Mouse (Mus musculus): ENCODE data around the gene Fbxl7. TPM values are rescaled to one million over a fixed set of nuclear protein-coding genes. Genes with fewer than 3 reads are reported as not detected.

Fbxl7 gene
- total and polyA plus RNA-seq, 3 experiments, result not detected

DNA sequence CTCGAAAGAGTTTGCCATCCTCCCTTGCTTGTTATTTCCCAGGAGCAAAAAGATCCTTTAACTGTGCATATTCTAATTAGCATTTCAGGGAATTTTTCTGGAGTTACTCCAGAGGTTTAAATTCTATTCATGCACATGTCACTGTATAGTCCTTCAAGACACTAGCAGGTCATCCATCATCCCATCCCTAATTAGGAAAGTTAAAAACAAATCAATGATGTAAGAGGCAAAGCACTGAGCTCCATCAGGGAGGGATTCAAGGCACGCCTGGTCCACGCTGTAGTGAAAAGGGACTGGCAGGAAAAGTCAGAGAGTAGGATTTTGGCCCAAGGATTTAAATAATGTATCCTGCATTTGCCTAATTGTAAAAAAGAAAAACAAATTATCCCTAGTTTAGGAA is 202.3 kb downstream of the Fbxl7 start:
- no peak for DNase-seq (ENCODE audit: extremely low read depth)
- Histone ChIP-seq H3K9me3 (replicated peaks; ENCODE audit: low read length) (no peaks in the 10 kb centered on the region), H3K79me2 (replicated peaks; ENCODE audit: control insufficient read depth, extremely low read depth, insufficient read depth, poor library complexity, severe bottlenecking) (no peaks in the 10 kb centered on the region), H3K36me3 (replicated peaks in 1 of 2; ENCODE audit: control insufficient read depth in 1 of 2, insufficient read depth in 1 of 2, low read length in 1 of 2) (no peaks in the 10 kb centered on the region), H3K4me3 (replicated peaks in 1 of 3; ENCODE audit: low read depth in 2 of 3, low read length in 2 of 3, poor library complexity in 1 of 3) (no peak overlapping the region), H3K4me1 (ENCODE audit: control insufficient read depth in 1 of 2, insufficient read depth in 2 of 2) (no peaks in the 10 kb centered on the region), H3K27me3 (replicated peaks) (no peaks in the 10 kb centered on the region), H3K27ac (ENCODE audit: insufficient read depth, low read depth) (no peak overlapping the region), H3K9ac (ENCODE audit: insufficient read depth, low read depth) (no peak overlapping the region), H3K4me2 (ENCODE audit: insufficient read depth, low read depth, poor library complexity, severe bottlenecking) (no peak overlapping the region)
- in situ Hi-C loops (cut with MboI; ENCODE audit: low pct_ligation_motif_present, low pct_unique_long_range_greater_than_20kb, low sequenced_read_pairs), result no loop called here
- no peak for TF ChIP-seq RAD21 (IDR thresholded peaks at IDR 0.05; ENCODE audit: low read depth, low read length)
- TF ChIP-seq USF1 (IDR thresholded peaks at IDR 0.05; ENCODE audit: low read depth, low read length), result no peak
- TF ChIP-seq UBTF (IDR thresholded peaks at IDR 0.05; ENCODE audit: low read depth, low read length), result no peak
- TF ChIP-seq GABPA (IDR thresholded peaks at IDR 0.05; ENCODE audit: insufficient replicate concordance, low read depth, low read length), result no peak
- no peak for TF ChIP-seq E2F4 (IDR thresholded peaks at IDR 0.05; ENCODE audit: insufficient replicate concordance, low read depth, low read length)
- TF ChIP-seq ZMIZ1 (IDR thresholded peaks at IDR 0.05; ENCODE audit: low read depth, low read length), result no peak
- TF ChIP-seq ETS1 (conservative IDR thresholded peaks at IDR 0.05; ENCODE audit: low read depth, low read length), result no peak
- TF ChIP-seq TBP (conservative IDR thresholded peaks at IDR 0.05; ENCODE audit: low read depth, low read length), result no peak
- dilution Hi-C loops (cut with MboI; ENCODE audit: extremely low pct_ligation_motif_present, extremely low pct_unique_long_range_greater_than_20kb, low sequenced_read_pairs), result no loop called here

DNA sequence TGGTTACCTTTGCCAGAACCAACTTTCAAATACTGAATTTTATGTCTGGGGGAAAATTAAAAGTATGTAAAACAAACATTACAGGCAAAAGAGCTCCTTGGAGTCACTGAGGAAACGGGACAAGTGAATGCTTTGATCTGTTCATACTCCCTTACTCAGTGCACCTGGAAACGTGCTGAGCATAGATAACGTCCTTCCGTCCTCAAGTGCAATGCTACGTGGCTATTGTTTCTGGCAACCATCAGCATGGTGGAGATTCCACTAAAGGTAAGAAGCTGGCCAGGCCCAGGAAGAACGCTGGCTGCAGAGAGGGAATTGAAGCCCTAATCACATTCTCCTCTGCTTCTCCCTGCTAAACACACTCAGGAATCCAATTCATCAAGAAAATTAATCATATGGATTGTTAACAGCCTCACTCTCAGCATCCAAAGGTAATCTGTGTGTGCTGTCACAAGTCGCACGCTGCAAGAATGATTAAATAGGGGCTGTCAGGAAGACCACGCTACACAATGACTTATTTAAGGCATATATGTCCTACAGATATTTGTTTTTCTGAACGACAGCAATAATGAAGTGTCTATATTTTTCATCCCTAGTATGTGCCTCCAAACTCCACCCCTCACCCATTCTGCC is 206.8 kb downstream of the Fbxl7 start:
- H3K4me3 ChIP-seq (replicated peaks in 1 of 3; ENCODE audit: low read depth in 2 of 3, low read length in 2 of 3, poor library complexity in 1 of 3), result no peak overlapping the region
- DNase-seq (ENCODE audit: extremely low read depth), result no peak
- no peaks in the 10 kb centered on the region for H3K27me3 ChIP-seq (replicated peaks)
- no peaks in the 10 kb centered on the region for H3K79me2 ChIP-seq (replicated peaks; ENCODE audit: control insufficient read depth, extremely low read depth, insufficient read depth, poor library complexity, severe bottlenecking)
- H3K4me1 ChIP-seq (ENCODE audit: control insufficient read depth in 1 of 2, insufficient read depth in 2 of 2), result no peaks in the 10 kb centered on the region
- no peak overlapping the region for H3K4me2 ChIP-seq (ENCODE audit: insufficient read depth, low read depth, poor library complexity, severe bottlenecking)
- TF ChIP-seq POLR2AphosphoS2 (IDR thresholded peaks at IDR 0.05; ENCODE audit: low read depth, low read length) (no peak), MAX (IDR thresholded peaks at IDR 0.05; ENCODE audit: low read length) (no peak), KAT2A (IDR thresholded peaks at IDR 0.05; ENCODE audit: insufficient replicate concordance, low read length) (no peak), ZNF384 (IDR thresholded peaks at IDR 0.05; ENCODE audit: low read depth, low read length) (no peak), MEF2A (IDR thresholded peaks at IDR 0.05; ENCODE audit: borderline replicate concordance, low read depth, low read length) (no peak), SIN3A (IDR thresholded peaks at IDR 0.05; ENCODE audit: low read length) (no peak), USF1 (IDR thresholded peaks at IDR 0.05; ENCODE audit: low read depth, low read length) (no peak), JUN (IDR thresholded peaks at IDR 0.05; ENCODE audit: insufficient read depth, low read depth, low read length) (no peak), ZKSCAN1 (IDR thresholded peaks at IDR 0.05; ENCODE audit: borderline replicate concordance, low read depth, low read length) (no peak), IRF4 (IDR thresholded peaks at IDR 0.05; ENCODE audit: low read depth, low read length) (no peak), RCOR1 (conservative IDR thresholded peaks at IDR 0.05; ENCODE audit: low read depth, low read length) (no peak), TBP (conservative IDR thresholded peaks at IDR 0.05; ENCODE audit: low read depth, low read length) (no peak), MAFK (IDR thresholded peaks at IDR 0.05; ENCODE audit: insufficient replicate concordance, low read length) (no peak), MAZ (IDR thresholded peaks at IDR 0.05; ENCODE audit: low read depth, low read length) (no peak), ZC3H11A (IDR thresholded peaks at IDR 0.05; ENCODE audit: low read depth, low read length) (no peak), MYC (IDR thresholded peaks at IDR 0.05; ENCODE audit: low read depth, low read length) (no peak), HCFC1 (IDR thresholded peaks at IDR 0.05; ENCODE audit: low read depth, low read length) (no peak), ELF1 (IDR thresholded peaks at IDR 0.05; ENCODE audit: low read depth, low read length) (no peak), PAX5 (IDR thresholded peaks at IDR 0.05; ENCODE audit: low read length) (no peak), GABPA (IDR thresholded peaks at IDR 0.05; ENCODE audit: insufficient replicate concordance, low read depth, low read length) (no peak)
- H3K9me3 ChIP-seq (replicated peaks; ENCODE audit: low read length), result no peaks in the 10 kb centered on the region
- H3K9ac ChIP-seq (ENCODE audit: insufficient read depth, low read depth), result no peak overlapping the region
- dilution Hi-C loops (cut with MboI; ENCODE audit: extremely low pct_ligation_motif_present, extremely low pct_unique_long_range_greater_than_20kb, low sequenced_read_pairs), result no loop called here
- no peak overlapping the region for H3K27ac ChIP-seq (ENCODE audit: insufficient read depth, low read depth)
- H3K36me3 ChIP-seq (replicated peaks in 1 of 2; ENCODE audit: control insufficient read depth in 1 of 2, insufficient read depth in 1 of 2, low read length in 1 of 2), result no peaks in the 10 kb centered on the region
- in situ Hi-C loops (cut with MboI; ENCODE audit: low pct_ligation_motif_present, low pct_unique_long_range_greater_than_20kb, low sequenced_read_pairs), result no loop called here

Data from CH12.LX (cell line).